Mouse (Mus musculus) liver, embryonic 11.5 days (tissue): ENCODE results near the gene Rab27a. TPM values are rescaled to one million over a fixed set of nuclear protein-coding genes. Genes with fewer than 3 reads are reported as not detected.

Experiments used
- ATAC-seq: fragments of 200-750 bp; cut with Nextera tagmentation; replicated peaks from 2 replicates; pipeline ENCODE4 v1.8.0; 2017; ENCODE audit warnings: moderate number of reproducible peaks, mild to moderate bottlenecking, moderate TSS enrichment, moderate library complexity; ENCODE audit not compliant: low FRiP score
- DNase-seq: peaks from one replicate; pipeline ENCODE4 v3.0.0-alpha.2; 2017; ENCODE audit warnings: low spot score
- H3K27ac ChIP-seq: fragments of 300-500 bp; sonication (generic); 2 replicates; pipeline ENCODE4 v1.5.1; 2014; ENCODE audit warnings: mild to moderate bottlenecking, low read depth, low read length, control low read depth
- H3K27me3 ChIP-seq: fragments of 300-500 bp; sonication (generic); replicated peaks from 2 replicates; pipeline ENCODE4 v1.6.1; 2014; ENCODE audit warnings: low read length, mixed read lengths; ENCODE audit not compliant: control insufficient read depth, insufficient read depth
- H3K36me3 ChIP-seq: fragments of 300-500 bp; sonication (generic); 2 replicates; pipeline ENCODE4 v1.6.1; 2014; ENCODE audit warnings: mild to moderate bottlenecking, low read length, moderate library complexity, mixed read lengths; ENCODE audit not compliant: control insufficient read depth, insufficient read depth
- H3K4me1 ChIP-seq: fragments of 300-500 bp; sonication (generic); replicated peaks from 2 replicates; pipeline ENCODE4 v1.6.1; 2014; ENCODE audit warnings: low read length, mixed read lengths; ENCODE audit not compliant: control insufficient read depth, insufficient read depth
- H3K4me2 ChIP-seq: fragments of 300-500 bp; sonication (generic); 2 replicates; pipeline ENCODE4 v1.6.1; 2014; ENCODE audit warnings: mild to moderate bottlenecking, control low read depth, moderate library complexity
- H3K4me3 ChIP-seq: fragments of 300-500 bp; sonication (generic); 2 replicates; pipeline ENCODE4 v1.5.1; 2014; ENCODE audit warnings: low read depth, low read length, control low read depth
- H3K9ac ChIP-seq: fragments of 300-500 bp; sonication (generic); 2 replicates; pipeline ENCODE4 v1.6.1; 2014; ENCODE audit warnings: low read depth, low read length, control low read depth
- H3K9me3 ChIP-seq: fragments of 300-500 bp; sonication (generic); 2 replicates; pipeline ENCODE4 v1.6.1; 2016; ENCODE audit warnings: low read length, inconsistent platforms, mixed read lengths; ENCODE audit not compliant: control insufficient read depth
- WGBS: fragments of 180-500 bp; shearing (Covaris S2); extraction: QIAGEN DNeasy Blood & Tissue Kit; methylation state at CpG from one replicate; pipeline ENCODE4 v1.1.7; 2014; 5-methylcytosine and 5-hydroxymethylcytosine counted together
- polyA plus RNA-seq: library from polyadenylated mRNA; unstranded; fragments of >200 nt; fragmentation: Nextera tagmentation; extraction: Ambion mirVana; gene quantifications from 2 replicates; pipeline ENCODE4 v1.2.1, GENCODE M21; 2014

Gene Rab27a
- polyA plus RNA-seq, 1 experiment from 2014 or later, result 3.0 TPM

DNA sequence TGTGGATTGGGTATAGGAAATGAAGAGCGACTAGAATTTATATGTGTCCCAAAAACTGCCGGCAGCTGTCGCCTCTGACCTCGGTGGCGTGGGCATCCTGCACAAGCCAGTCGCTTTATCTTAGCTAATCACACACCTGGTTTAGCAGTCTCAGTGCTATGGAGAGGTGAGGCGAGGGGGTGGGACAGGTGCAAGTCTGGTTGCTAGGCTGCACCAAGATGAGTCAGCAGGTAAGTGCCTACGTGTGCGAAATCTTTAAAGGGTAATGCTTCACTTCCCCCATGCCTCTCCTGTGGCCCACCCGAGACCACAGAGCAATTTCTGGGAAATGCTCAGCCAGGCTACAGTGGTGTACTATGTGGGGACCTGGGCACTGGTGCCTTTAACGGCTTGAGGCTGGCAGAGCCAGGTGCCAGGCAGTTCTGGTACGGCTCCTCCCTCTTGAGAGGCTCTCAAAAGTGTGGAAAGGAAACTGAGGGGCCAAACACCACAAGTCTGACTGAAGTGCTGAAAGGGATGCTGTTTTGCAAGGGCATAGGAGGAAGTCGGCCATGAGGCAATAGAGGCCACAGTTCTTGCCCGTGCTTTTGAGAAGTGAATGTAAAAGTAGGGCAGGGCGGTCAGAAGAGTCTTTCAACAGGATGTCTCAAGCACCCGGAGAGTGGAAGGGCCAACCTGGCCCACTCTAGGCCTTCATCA is 44.7 kb downstream of the Rab27a start:
- WGBS, result 54% methylated on average over 16 of the region's 16 CpGs
- Histone ChIP-seq H3K36me3 (no peaks in the 10 kb centered on the region), H3K9me3 (no peaks in the 10 kb centered on the region), H3K27ac (peak overlapping the region; percentile 43; the same call in 1 of the 2 replicates), H3K27me3 (no peaks in the 10 kb centered on the region), H3K9ac (no peak overlapping the region), H3K4me2 (no peak overlapping the region), H3K4me1 (peaks cover 3% of the 10 kb centered on the region), H3K4me3 (no peak overlapping the region)
- no peak for DNase-seq
- ATAC-seq, result no peak

GRCm38 (mm10) chr9:73090121-73090520 is 45.5 kb downstream of the Rab27a start:
- Histone ChIP-seq H3K27me3 (no peaks in the 10 kb centered on the region), H3K4me2 (no peak overlapping the region), H3K9me3 (no peaks in the 10 kb centered on the region), H3K27ac (no peak overlapping the region), H3K9ac (no peak overlapping the region), H3K4me1 (peaks cover 3% of the 10 kb centered on the region), H3K4me3 (no peak overlapping the region), H3K36me3 (no peaks in the 10 kb centered on the region)
- WGBS, result 77% methylated on average over 10 of the region's 10 CpGs
- ATAC-seq (no peak), DNase-seq (no peak)

- ATAC-seq (no peak), DNase-seq (no peak)
- no peak overlapping the region for H3K4me3 ChIP-seq
- WGBS, result 2% methylated on average over 1 of the region's 1 CpGs
- no peak overlapping the region for H3K9ac ChIP-seq
- H3K9me3 ChIP-seq, result no peaks in the 10 kb centered on the region
- no peak overlapping the region for H3K27ac ChIP-seq
- no peaks in the 10 kb centered on the region for H3K36me3 ChIP-seq
- H3K27me3 ChIP-seq, result no peaks in the 10 kb centered on the region
- H3K4me1 ChIP-seq, result no peaks in the 10 kb centered on the region
- H3K4me2 ChIP-seq, result no peak overlapping the region
Measured at GRCm38 (mm10) chr9:73091747-73092146, 47.1 kb downstream of the Rab27a start.

DNA sequence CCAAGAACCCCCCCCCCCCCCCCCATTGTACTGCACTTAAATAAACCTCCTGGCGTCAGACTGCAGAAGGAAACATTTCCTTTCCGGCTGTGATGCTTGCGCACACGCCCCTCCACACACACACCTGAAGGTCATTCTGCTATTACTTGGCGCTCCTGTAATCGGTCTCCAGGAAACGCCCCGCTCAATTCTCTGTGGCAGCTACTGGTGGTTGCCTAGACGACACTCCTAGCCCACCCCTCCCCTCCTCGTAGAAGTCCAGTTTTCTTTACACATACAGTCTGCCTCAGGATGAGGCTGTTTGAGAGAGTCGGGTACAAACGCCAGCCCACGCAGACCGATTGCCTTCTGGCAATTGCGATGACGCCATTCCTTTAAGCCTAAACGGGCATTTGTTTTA is 49.9 kb downstream of the Rab27a start:
- Histone ChIP-seq H3K27me3 (no peaks in the 10 kb centered on the region), H3K27ac (no peak overlapping the region), H3K9me3 (no peaks in the 10 kb centered on the region), H3K9ac (no peak overlapping the region), H3K36me3 (no peaks in the 10 kb centered on the region), H3K4me3 (no peak overlapping the region), H3K4me2 (no peak overlapping the region), H3K4me1 (no peaks in the 10 kb centered on the region)
- DNase-seq (no peak), ATAC-seq (no peak)
- 66% methylated on average over 17 of the region's 17 CpGs for WGBS

DNA sequence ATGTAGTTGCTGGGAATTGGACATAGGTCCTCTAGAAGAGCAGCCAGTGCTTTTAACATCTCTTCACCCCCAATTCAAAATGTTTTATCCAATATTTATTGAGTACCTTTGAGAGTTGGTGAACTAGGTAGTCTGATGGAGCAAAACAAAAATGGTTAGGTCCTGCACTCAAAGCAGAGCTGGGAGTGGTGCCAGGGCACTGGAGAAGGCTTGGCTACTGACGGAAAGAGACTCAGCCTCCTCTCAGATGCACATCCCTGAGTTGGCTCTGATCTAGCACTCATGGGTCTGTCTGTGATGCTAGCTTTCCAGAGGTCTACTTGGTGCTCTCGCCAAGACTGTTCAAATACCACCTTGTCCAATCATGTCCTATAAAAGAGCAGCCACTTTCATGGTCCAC is 53.2 kb downstream of the Rab27a start:
- no peak for ATAC-seq

DNA sequence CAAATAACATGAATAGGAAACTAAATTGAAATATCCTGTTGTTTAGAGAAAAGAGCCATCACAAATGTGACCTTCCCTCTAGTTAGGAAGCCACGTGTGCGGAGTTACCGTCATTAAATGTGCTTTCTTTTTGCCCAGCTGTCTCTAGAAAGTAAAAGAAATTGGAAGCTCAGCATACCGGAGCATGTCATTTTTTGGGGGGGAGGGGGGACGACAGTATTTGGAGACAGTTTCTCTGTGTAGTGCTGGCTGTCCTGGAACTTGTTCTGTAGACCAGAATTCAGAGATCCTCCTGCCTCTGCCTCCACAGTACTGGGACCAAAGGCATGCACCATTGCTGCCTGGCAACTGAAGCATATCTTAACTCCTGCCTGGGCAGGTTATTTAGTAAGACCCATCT is 56.9 kb downstream of the Rab27a start, which contains the start of gene Khdc3:
TSS of gene Khdc3 (plus strand) at position 301 of the 400 bp plus-strand sequence.
- no peak within 1 kb of the TSS for H3K9ac ChIP-seq
- H3K36me3 ChIP-seq, result no peaks in the 10 kb centered on the region
- ATAC-seq, result no peak
- H3K4me1 ChIP-seq, result peaks cover 5% of the 10 kb centered on the region; the same call in 1 of the 2 replicates
- WGBS, result 81% methylated on average over 5 of the region's 5 CpGs
- H3K27me3 ChIP-seq, result peaks cover 30% of the 10 kb centered on the region
- no peak within 1 kb of the TSS for H3K4me3 ChIP-seq
- DNase-seq, result no peak
- no peaks in the 10 kb centered on the region for H3K9me3 ChIP-seq
- no peak within 1 kb of the TSS for H3K27ac ChIP-seq
- H3K4me2 ChIP-seq, result no peak within 1 kb of the TSS

More for the DNA sequence above, 53.2 kb downstream of the Rab27a start:
- H3K9me3 ChIP-seq, result no peaks in the 10 kb centered on the region
- no peak overlapping the region for H3K9ac ChIP-seq
- 76% methylated on average over 2 of the region's 2 CpGs for WGBS
- H3K4me3 ChIP-seq, result no peak overlapping the region
- H3K36me3 ChIP-seq, result no peaks in the 10 kb centered on the region
- H3K4me1 ChIP-seq, result peaks cover under 1% of the 10 kb centered on the region; the same call in 1 of the 2 replicates
- no peak for DNase-seq
- no peak overlapping the region for H3K27ac ChIP-seq
- H3K27me3 ChIP-seq, result peaks cover 10% of the 10 kb centered on the region
- H3K4me2 ChIP-seq, result no peak overlapping the region

DNA sequence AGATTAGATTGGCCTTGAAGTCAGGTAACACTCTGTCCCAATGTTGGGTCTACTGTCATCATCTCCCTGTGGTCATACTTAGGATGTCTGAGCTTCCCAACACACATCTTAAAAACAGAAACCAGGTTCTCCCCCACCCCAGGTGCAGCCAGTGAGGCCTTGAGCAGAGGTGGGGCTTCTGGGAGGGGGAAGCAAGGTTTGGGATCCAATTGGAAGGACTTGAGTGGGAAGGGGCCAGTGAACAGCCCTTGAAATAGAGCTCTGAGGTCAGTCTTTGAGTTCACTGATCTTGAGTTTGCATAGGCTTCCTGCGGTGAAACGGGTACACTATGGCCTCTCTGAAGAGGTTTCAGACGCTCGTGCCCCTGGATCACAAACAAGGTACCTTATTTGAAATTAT is 57.5 kb downstream of the Rab27a start, which contains the start of gene Gm20509:
TSS of gene Gm20509 (plus strand) at position 290 of the 400 bp plus-strand sequence.
- H3K36me3 ChIP-seq, result no peaks in the 10 kb centered on the region
- peak within 1 kb of the TSS; percentile 48 for H3K4me3 ChIP-seq
- DNase-seq (no peak), ATAC-seq (no peak)
- H3K9ac ChIP-seq, result peak within 1 kb of the TSS; percentile 42
- H3K9me3 ChIP-seq, result no peaks in the 10 kb centered on the region
- peaks cover 32% of the 10 kb centered on the region for H3K27me3 ChIP-seq
- peak within 1 kb of the TSS; percentile 82 for H3K4me2 ChIP-seq
- H3K4me1 ChIP-seq, result peaks cover 5% of the 10 kb centered on the region; the same call in 1 of the 2 replicates
- 94% methylated on average over 4 of the region's 4 CpGs for WGBS
- no peak within 1 kb of the TSS for H3K27ac ChIP-seq

- Histone ChIP-seq H3K27me3 (peaks cover 32% of the 10 kb centered on the region), H3K4me3 (peak overlapping the region; percentile 48), H3K27ac (no peak overlapping the region), H3K9ac (peak overlapping the region; percentile 42), H3K4me2 (peak overlapping the region; percentile 82), H3K36me3 (no peaks in the 10 kb centered on the region), H3K9me3 (no peaks in the 10 kb centered on the region), H3K4me1 (peaks cover 5% of the 10 kb centered on the region; the same call in 1 of the 2 replicates)
- WGBS, result 6% methylated on average over 60 of the region's 60 CpGs
- DNase-seq, result peak; percentile 55
- peak; percentile 23 for ATAC-seq
Measured at GRCm38 (mm10) chr9:73103159-73103879, 58.7 kb downstream of the Rab27a start.
